Mouse (Mus musculus): Measurements from ENCODE around the gene Impg2. TPM values are rescaled to one million over a fixed set of nuclear protein-coding genes. Genes with fewer than 3 reads are reported as not detected.

Gene Impg2
- polyA plus RNA-seq, 1 experiment from 2014 or later, result 0.23 TPM

- H3K36me3 ChIP-seq, result no peaks in the 10 kb centered on the region
- H3K27me3 ChIP-seq, result no peaks in the 10 kb centered on the region
- WGBS, result 74% methylated on average over 4 of the region's 4 CpGs
- H3K4me1 ChIP-seq, result no peaks in the 10 kb centered on the region
- H3K4me2 ChIP-seq (replicated peaks), result no peak overlapping the region
- H3K9ac ChIP-seq, result no peak overlapping the region
- ATAC-seq (ENCODE audit: low FRiP score), result no peak
- no peak overlapping the region for H3K27ac ChIP-seq
- no peaks in the 10 kb centered on the region for H3K9me3 ChIP-seq (replicated peaks)
- no peak overlapping the region for H3K4me3 ChIP-seq
Measured at GRCm38 (mm10) chr16:56307575-56307974, 103.5 kb downstream of the Impg2 start.

GRCm38 (mm10) chr16:56311291-56311690 is 107.2 kb downstream of the Impg2 start:
- no peak overlapping the region for H3K27ac ChIP-seq
- ATAC-seq (ENCODE audit: low FRiP score), result no peak
- no peak overlapping the region for H3K9ac ChIP-seq
- H3K36me3 ChIP-seq, result no peaks in the 10 kb centered on the region
- H3K4me2 ChIP-seq (replicated peaks), result no peak overlapping the region
- no peaks in the 10 kb centered on the region for H3K4me1 ChIP-seq
- no peaks in the 10 kb centered on the region for H3K9me3 ChIP-seq (replicated peaks)
- no peaks in the 10 kb centered on the region for H3K27me3 ChIP-seq
- no peak overlapping the region for H3K4me3 ChIP-seq

Other genes starting within 250 kb of the Impg2 start
- 667 and 708 TPM in 2 replicates for gene Rpl24, start 238.0 kb upstream of the Impg2 start, polyA plus RNA-seq (2016; fragmentation: Nextera tagmentation; extraction: Ambion mirVana)
- gene Zbtb11, start 230.4 kb upstream of the Impg2 start, polyA plus RNA-seq (2016; fragmentation: Nextera tagmentation; extraction: Ambion mirVana), result 20.8 and 21.8 TPM in 2 replicates
- gene Pcnp, start 174.6 kb upstream of the Impg2 start, polyA plus RNA-seq (2016; fragmentation: Nextera tagmentation; extraction: Ambion mirVana), result 270 and 291 TPM in 2 replicates
- 25.1 and 25.3 TPM in 2 replicates for gene Trmt10c, start 166.5 kb upstream of the Impg2 start, polyA plus RNA-seq (2016; fragmentation: Nextera tagmentation; extraction: Ambion mirVana)
- gene Senp7, start 156.0 kb upstream of the Impg2 start, polyA plus RNA-seq (2016; fragmentation: Nextera tagmentation; extraction: Ambion mirVana), result 53.6 and 54.5 TPM in 2 replicates